Mouse (Mus musculus) right cerebral cortex, postnatal 10 days (tissue): Measurements from ENCODE around the gene Grxcr1.

ENCODE experiments used
- DNase-seq, 2 experiments: peaks; one replicate each; pipeline ENCODE4 v3.0.0; 2021; ENCODE audit warnings: low spot score in 2 of 2

Gene Grxcr1

GRCm38 (mm10) chr5:68031744-68032143 lies at the start of gene Grxcr1:
TSS of gene Grxcr1 (plus strand) at chr5:68031835.
- DNase-seq: no peak

- DNase-seq: no peak
Observed at GRCm38 (mm10) chr5:67981946-67982526, 49.6 kb upstream of the Grxcr1 start.

GRCm38 (mm10) chr5:67990426-67990825 lies 41.2 kb upstream of the Grxcr1 start:
- DNase-seq: no peak

DNA sequence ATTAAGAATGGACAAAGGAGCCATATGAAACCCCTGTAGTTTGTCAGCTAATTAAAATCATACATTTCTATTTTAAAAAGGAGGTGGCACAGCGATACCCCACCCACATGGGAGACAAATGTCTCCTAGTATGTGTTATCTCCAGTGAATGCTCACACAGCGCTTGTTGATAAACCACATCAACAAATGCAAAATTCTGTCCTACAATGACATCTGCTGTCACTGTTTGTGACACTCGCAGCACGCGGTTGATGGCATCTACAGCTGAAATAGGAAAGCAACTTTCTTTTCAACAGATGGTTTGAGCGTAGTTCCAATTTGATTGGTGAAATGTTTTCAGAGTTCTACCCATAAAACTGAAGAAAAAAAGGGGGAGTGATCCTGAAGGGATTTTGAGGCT lies 29.0 kb upstream of the Grxcr1 start:
- DNase-seq: peak in 1 of 2 experiments; percentile 28

DNA sequence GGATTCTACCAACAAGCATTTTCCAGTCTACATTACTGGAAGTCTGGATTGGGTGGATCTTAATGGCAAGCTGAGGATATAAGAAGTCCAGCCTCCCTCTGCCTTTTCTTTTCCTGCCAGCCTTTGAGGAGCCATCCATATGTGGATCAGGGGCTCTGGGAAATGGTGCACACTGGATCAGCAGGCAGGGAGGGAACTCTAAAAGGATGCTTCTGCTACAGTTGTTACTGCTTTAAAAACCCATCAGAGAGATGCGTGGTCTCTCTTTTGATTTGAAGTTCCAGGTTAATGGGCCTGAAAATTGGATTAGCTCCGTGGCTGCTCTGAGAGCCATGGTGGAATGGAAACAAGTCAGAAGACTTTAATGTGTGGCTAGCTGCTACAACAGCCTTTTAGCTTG lies 27.7 kb upstream of the Grxcr1 start:
- DNase-seq: no peak

- DNase-seq: no peak
Observed at GRCm38 (mm10) chr5:68004419-68004818, 27.2 kb upstream of the Grxcr1 start.

DNA sequence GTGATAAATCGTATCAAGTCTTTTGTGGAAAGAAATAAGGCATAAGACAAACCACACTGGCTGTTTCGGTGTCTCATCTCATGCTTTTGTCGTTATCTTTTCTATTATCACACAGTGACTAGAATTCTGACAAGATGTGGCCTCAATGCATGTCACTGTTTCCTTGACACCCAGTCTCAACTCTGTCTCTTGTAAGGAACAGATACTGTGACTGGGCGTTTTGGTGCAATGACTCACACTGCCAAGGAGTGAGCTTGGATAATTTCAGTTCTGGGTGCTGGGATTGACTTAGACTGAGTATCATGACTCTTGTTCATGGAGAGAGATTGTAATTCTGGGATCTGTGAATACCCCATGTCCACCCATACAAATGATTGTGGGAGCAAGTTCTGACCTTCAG lies 24.6 kb upstream of the Grxcr1 start:
- no peak for DNase-seq

- DNase-seq: no peak
Observed at GRCm38 (mm10) chr5:68011569-68011968, 20.1 kb upstream of the Grxcr1 start.

DNA sequence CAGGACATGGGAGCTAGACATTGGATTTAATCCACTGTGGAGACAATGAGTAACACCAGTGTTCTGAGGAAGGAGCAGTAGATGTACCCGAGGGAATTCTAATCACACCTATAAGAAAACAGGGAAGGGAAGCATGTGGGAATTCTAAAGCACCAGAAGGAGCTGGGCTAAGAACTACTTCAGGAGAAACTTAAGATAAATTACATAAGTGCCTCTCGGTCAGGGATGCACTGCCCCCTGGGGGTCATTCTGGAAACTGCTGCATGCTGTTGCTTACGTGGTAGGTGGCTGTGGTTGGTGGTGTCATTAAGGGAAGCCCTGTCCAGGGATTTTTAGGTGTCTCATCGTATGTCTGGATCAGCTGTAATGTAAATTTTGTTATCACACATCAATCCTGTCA lies 19.0 kb upstream of the Grxcr1 start:
- peak; percentile 73 to 85 for DNase-seq

DNA sequence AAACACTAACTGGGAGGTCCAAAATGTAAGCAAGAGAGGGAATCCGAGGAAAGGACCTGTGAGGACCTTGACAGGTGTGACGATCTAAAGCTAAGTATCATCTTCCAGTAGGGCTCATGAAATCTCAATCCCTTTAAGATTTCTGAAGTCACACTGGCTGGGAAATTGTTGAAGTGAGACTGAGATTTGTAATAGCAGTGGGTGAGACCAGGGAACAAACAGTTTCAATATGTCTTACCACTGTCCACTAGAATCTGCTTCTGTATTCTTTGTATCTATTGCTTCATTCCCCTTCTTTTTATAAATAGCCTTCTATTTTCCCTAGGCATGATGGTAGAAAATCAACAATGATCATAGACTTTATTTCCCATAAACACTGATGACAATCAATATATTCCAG lies 10.8 kb upstream of the Grxcr1 start:
- DNase-seq: no peak

- no peak for DNase-seq
Observed at GRCm38 (mm10) chr5:68026658-68027422, 4.8 kb upstream of the Grxcr1 start.

DNA sequence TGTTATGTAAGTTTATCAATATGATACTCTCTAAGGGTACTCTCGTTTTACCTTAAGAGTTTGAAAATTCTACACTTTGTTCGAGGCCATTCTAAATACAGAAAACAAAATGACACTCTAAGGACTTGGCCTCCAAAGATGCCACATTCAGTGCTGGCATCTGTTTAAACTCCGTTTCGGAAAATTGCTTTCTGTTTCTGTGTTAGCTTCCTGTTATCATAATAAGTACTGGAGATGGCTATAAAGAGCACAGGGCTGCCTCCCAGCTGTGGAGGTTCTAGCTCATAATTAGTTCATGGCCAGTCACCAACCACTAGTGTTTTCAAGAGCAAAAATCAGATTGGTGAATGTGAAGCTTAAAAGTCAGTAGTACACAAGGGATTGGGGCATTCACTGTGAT lies 4.2 kb upstream of the Grxcr1 start:
- no peak for DNase-seq

- no peak for DNase-seq
Observed at GRCm38 (mm10) chr5:68033345-68033744, 1.7 kb downstream of the Grxcr1 start.

GRCm38 (mm10) chr5:68039077-68039476 lies 7.4 kb downstream of the Grxcr1 start:
- DNase-seq: no peak

DNA sequence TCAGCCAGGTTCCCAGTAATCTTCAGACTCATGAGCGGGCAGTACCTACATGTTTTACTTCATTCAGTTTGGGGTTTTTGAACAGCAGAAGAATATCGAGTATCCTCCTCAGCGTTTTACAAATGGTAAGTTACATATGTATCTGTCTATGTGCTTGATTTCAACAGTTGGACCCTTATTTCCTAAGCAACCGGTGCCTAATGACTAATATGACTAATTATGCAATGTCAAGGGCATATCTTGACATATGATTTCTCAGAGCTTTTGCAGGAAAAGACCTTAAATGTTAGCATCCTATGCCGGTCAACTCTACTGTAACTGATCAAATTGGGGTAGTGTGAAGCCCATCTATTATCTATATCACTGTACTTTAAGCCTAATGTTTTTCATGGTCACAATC lies 11.7 kb downstream of the Grxcr1 start:
- DNase-seq: no peak

DNA sequence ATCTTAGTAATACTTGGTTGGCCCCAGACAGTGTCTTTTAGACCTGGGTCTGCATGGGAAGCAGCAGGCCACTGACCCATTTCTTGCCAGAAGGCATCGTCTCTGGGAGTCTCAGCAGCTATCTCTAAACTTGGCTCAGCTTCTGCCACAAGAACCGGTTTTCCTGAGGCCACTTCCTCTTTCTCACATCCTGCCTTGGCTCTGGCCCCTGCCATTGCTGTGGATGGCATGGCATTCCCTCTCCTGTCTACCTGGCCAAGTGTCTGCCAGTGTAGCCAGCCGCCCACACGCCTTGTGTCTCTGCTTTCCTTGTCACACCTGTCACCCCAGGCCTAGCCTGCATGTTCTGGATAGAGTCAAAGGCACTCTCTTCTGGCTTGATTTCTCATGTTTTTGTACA lies 17.1 kb downstream of the Grxcr1 start:
- peak; percentile 23 to 36 for DNase-seq

- no peak for DNase-seq
Observed at GRCm38 (mm10) chr5:68049536-68049935, 17.9 kb downstream of the Grxcr1 start.

- no peak for DNase-seq
Observed at GRCm38 (mm10) chr5:68051101-68051500, 19.5 kb downstream of the Grxcr1 start.

DNA sequence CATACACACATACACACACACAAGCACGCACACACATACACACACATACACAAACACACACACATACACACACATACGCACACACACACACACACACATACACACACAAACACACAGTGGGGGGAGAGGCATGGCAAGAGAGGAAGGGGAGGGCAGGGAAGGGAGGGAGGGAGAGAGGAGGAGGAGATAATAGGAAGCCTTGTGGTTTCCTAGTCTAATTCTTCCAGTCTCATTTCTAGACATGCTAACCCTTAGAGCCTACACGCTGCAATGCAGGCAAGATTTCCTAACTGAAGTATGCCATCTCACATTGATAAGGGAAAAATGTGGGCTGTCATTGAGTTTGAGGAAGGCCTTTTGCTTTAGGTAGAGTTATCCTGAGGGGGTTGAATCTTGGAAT lies 25.9 kb downstream of the Grxcr1 start:
- no peak for DNase-seq

DNA sequence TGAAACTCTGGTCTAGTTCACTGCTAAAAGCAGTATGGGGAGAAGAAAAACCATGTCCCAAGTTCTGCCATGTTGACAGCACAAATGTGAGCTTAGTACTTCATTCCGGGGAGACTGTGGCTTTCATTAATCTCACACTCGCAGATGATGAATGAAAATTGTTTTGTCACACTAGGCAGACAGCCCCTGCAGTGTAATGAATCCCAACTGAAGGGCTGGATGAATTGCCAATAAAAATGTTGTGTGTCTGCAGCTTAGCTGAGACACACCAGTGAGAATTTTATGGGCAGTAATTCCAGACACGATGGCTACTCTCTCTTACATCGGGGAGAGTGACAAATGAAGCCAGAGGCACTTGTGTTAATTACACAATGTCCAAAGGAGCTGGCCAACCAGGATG lies 37.1 kb downstream of the Grxcr1 start:
- no peak for DNase-seq

DNA sequence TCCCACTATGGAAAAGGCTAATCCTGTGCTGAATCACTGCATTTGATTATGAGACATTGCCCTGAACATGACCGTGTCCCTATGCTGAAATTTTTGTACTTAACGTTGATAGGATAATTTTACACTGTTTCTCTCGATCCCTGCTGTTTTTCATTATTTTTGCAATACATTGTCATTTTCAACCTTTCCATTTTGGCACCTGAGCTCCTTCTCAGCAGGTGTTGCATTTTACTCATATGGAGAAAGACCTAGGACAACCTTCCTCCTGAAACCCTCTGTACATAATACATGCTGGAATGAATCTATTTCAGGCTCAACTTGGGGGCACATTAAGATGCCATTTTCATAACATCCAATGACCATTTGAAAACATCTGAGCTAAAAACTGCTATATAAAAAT lies 38.7 kb downstream of the Grxcr1 start:
- DNase-seq: no peak

DNA sequence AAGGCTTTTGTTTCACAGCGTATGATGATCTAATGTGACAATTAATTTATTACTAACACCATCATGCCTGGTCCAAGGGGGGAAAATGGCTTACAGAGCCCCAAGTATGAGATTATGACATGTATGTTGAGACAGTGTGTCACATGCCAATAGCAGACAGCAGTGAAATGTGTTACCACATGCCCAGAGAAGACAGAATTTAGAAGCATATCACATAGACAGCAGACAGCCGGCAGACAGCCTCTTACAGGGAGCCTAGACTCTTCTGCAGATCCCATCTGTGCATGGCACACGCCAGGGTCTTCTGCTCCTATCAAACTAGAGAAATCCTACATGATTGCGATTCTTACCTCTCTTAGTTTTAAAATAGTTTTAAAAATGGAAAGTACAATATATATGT lies 40.2 kb downstream of the Grxcr1 start:
- peak in 1 of 2 experiments; percentile 31 for DNase-seq

DNA sequence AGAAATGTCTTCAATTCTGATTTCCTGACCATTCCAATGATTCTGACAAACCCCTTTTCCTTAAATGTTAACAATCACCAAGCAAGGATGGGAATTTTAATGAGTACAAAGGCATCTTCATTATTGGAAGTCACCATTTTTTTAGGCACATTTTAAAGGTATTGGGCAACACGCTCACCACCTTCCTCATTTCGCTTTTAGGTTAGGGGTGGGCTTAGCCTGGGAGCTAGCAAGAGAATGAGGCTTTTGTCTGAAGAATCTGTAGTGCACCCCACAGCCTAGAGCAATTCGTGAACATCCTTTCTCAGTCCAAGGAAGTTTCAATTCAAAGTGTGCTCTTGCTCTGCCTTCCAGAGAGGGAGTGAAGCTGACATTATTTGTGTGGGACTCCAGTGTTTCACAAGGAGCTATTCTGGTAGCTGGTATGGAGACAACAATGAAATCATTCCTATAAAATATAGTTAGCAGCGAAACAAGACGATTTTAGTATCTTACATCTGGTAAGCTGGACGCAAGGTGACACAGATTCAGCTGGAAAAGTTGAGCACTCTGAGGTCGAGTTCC lies 55.0 kb downstream of the Grxcr1 start:
- no peak for DNase-seq
